Mouse (Mus musculus) frontal cortex, postnatal 14 days (tissue): ENCODE measurements at regions not wholly inside any gene's neighbourhood (a gene's known extent, or its start where the extent isn't known, plus 50 kb on each side); places are given as distances from the start of the nearest gene placed in this dataset.

Experiments used
- DNase-seq, 2 experiments: peaks; one replicate each; pipeline ENCODE4 v3.0.0; 2022; ENCODE audit warnings: low spot score in 2 of 2

DNA sequence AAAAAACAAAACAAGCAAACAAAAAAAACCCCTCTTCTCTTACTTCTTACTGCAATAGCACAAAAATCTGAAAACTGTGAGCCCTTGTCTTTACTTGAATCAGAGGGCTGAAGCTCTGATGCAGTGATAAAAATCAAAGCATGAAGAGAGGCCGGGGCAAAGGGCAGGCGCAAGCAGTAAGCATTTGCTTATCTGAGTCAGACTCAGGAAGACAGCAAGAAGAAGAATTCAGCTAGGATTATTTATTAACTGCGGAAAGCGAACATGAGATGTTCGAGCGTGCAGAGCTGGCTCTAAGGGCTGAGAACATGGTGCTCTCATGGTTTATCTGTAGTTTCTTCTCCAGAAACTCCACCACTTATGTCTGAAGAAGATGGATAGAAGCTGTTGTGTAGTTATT lies 163.4 kb upstream of the Sgcd start:
- no peak for DNase-seq

GRCm38 (mm10) chr11:48133335-48133734 lies 144.6 kb upstream of the Sgcd start:
- DNase-seq, result no peak

DNA sequence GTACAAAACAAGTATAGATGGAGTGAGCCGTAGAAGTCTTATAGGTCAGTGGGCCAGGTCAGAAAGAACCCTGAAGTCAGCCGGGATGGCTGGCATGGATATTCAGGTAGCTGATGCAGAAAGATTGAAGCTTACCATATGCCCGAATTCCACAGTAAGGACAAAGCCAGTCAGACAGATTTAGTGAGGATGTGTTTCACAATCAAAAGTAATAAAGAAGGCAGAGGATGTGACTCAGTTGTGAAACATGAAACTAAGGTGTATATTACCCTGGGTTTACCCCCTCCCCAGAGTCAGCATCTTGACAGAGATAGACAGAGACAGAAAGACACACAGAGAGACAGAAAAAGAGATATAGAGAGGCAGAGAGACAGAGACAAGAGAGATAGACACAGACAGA lies 109.3 kb upstream of the Sgcd start:
- no peak for DNase-seq

DNA sequence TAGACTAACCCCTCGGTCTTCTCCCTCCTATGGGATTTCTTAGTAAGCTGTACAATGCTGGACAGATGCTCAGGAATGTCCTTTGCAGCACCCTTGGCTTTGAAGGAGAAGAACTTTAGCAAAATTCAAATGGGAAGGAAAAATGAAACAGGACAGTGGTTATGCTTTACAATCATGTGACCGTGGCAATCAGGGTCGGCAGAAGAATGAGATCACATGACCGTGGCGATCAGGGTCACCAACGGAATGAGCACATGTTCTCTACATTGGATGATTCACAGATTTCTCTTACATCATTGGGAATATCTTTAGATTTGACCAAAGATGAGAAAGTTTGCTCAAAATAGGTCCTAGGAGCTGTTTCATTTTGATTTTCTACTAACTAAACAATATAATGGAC lies 108.7 kb upstream of the Sgcd start:
- DNase-seq, result no peak

GRCm38 (mm10) chr11:48067072-48067471 lies 78.3 kb upstream of the Sgcd start:
- no peak for DNase-seq

DNA sequence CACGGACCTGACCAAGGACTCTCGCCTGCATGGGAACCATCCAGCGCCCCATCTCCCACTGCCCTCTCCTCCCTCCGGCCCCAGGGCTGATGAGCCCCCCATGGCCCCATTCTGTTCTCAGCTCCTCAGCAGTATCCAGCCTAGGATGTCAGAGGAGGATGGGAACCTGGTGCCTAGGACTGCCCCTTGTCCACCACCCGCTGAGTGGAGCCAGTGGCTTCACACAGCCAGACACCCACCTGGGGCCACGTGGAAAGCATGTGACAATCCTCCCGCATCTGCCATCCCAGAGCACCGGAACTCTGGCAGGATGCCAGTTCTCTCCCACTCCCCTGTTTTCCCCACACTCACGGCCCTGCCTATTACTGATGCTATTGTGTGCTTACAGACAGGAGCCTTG lies 75.0 kb upstream of the Sgcd start:
- no peak for DNase-seq

DNA sequence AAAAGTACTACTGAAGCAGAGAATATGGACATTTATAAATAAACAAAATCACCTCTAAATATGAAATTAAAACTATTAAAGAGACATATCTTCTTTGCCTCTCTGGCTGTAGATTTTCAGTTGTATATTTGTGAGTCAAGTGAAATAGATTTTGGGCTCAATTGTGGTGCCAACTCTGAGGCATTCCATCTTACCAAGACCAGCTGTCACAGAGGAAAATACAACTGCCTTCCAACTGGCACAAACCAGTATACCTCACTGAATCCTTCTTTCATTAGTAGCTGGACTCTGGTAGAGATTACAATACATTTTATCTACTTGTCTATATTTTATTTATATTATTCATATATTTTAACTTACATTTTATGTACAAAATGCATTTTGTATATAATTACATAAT lies 72.7 kb upstream of the Sgcd start:
- DNase-seq, result no peak

GRCm38 (mm10) chr11:48051156-48051866 lies 62.5 kb upstream of the Sgcd start:
- no peak for DNase-seq

- no peak for DNase-seq
Measured at GRCm38 (mm10) chr11:48048311-48048710, 59.5 kb upstream of the Sgcd start.
